Mouse (Mus musculus) embryonic fibroblast, embryonic 13.5 days (primary cell): ENCODE data around the gene Smg6. TPM values are rescaled to one million over a fixed set of nuclear protein-coding genes. Genes with fewer than 3 reads are reported as not detected.

Experiments
- H3K27ac ChIP-seq: 2 replicates; pipeline ENCODE4 v1.5.1; 2012; ENCODE audit warnings: low read length, control low read depth, inconsistent platforms; ENCODE audit not compliant: insufficient read depth
- H3K4me1 ChIP-seq: 2 replicates; pipeline ENCODE4 v1.6.1; 2011; ENCODE audit warnings: low read length; ENCODE audit not compliant: control insufficient read depth, insufficient read depth
- H3K4me3 ChIP-seq: 2 replicates; pipeline ENCODE4 v1.5.1; 2011; ENCODE audit warnings: mild to moderate bottlenecking, control low read depth, low read length; ENCODE audit not compliant: insufficient read depth
- CTCF ChIP-seq: IDR thresholded peaks from 2 replicates; pipeline ENCODE4 v1.5.1; 2011; ENCODE audit warnings: mild to moderate bottlenecking, control low read depth, low read length, moderate library complexity, borderline replicate concordance; ENCODE audit not compliant: insufficient read depth
- POLR2A ChIP-seq: IDR thresholded peaks from 2 replicates; pipeline ENCODE4 v1.6.1; 2011; ENCODE audit warnings: low read depth, mild to moderate bottlenecking, control low read depth, low read length, moderate library complexity
- polyA plus RNA-seq: library from polyadenylated mRNA; stranded (reverse); fragments of >200 nt; gene quantifications from 2 replicates; pipeline ENCODE4 v1.2.4, GENCODE M21; 2011; ENCODE audit warnings: low read depth; ENCODE audit not compliant: missing spikeins, insufficient read length

Smg6 gene
- polyA plus RNA-seq, 1 experiment, result 16.2 TPM

DNA sequence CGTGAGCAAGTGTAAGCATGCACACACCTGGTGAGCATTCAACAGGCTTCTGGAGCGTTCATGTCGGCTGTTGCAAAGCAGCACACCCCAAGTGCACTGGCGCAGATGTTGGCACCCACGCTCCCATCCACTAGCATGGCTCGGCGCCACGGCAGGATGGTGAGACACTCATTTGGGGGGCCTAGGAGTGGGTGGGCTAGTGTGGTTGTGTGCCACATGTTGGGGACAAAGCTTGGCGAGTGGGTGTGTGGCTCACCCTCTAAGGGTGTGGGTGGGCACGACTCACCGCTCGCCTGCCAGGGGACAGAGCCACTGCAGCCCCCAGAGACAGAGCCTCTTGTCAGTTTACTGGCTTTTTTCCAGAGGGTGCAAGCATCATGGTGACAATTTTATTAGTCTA is 275.3 kb downstream of the Smg6 start:
- Histone ChIP-seq H3K4me1 (no peaks in the 10 kb centered on the region), H3K4me3 (no peak overlapping the region), H3K27ac (no peak overlapping the region)
- no peak for TF ChIP-seq CTCF
- TF ChIP-seq POLR2A, result no peak

DNA sequence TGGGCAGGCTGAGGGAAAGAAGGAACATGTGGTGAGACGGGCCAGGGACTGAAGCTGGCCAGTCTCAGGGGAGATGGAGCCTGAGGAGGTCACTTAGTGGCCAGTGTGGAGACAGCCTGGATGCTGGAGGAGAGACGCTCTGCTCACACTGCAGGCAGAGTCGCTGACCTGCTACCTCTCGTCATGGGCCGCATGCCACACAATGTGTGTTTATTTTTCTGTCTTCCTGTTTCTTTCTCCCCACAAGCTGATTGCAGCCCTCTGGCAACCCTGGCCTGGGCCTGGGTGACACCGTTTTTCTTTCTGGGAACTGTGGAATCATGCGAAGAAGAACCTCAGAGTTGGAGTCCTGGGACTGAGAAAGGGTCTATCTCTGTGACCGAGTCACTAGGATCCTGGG is 276.1 kb downstream of the Smg6 start:
- no peak for TF ChIP-seq CTCF
- no peak for TF ChIP-seq POLR2A
- no peak overlapping the region for H3K27ac ChIP-seq
- H3K4me1 ChIP-seq, result no peaks in the 10 kb centered on the region
- H3K4me3 ChIP-seq, result no peak overlapping the region

DNA sequence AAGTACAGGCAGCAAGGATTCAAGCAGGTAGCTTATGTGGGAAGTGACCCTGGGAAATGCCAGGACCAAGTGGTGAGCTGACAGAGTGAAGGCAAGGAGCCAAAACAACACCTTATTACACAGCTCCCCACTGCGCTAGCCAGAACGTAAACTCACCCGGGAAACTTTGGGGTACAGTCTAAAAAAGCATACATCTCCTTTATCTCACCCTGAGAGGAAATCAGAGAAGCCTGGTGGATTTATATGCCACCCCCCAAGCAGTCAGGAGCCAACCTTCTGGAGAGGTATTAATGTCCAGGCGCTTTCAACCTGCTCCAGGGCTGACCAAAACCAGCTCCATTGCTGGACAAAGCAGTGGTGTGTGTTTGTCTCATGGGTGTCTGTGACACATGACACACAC is 278.3 kb downstream of the Smg6 start:
- Histone ChIP-seq H3K4me3 (no peak overlapping the region), H3K27ac (no peak overlapping the region), H3K4me1 (no peaks in the 10 kb centered on the region)
- TF ChIP-seq POLR2A (no peak), CTCF (no peak)

DNA sequence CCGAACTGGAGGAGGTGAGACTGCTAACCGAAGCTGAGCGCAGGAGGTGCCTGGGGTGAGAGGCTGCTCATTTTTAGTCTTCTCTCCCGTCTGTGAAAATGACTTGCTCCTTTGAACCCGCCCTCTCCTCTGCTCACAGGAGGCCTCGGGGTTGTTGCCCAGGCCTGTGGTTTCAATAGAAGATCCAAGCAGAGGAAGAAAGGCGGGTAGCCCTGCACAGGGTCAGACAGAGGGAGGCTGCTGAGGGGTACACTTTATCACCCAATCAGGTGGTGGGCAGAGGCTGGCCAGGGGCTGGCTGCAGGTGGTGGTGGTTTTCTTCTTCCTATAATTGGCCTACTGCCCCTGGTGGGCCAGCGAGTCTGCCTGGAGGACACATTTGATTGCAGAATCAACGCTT is 278.8 kb downstream of the Smg6 start:
- TF ChIP-seq CTCF, result no peak
- no peak for TF ChIP-seq POLR2A
- Histone ChIP-seq H3K4me3 (no peak overlapping the region), H3K4me1 (no peaks in the 10 kb centered on the region), H3K27ac (no peak overlapping the region)

DNA sequence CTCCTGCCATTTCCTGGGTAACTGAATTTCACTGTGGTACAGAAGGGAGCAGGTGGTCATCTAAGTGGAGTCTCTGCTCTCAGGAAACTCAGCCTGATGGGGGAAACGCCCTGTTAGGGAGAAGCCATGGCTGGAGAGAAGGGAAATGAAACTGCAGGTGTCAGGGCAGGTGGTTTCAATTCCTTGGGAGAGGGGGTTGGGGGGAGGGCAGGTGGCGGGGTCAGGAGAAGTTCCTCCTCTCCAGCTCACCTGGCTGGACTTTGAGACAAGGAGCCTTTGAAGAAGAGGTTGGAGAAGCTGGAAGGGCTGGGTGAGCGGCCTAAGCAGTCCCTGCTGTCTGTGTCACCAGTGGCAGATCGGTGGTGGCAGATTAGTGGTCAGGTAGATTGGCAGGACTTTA is 280.7 kb downstream of the Smg6 start:
- TF ChIP-seq CTCF (no peak), POLR2A (no peak)
- H3K27ac ChIP-seq, result no peak overlapping the region
- no peaks in the 10 kb centered on the region for H3K4me1 ChIP-seq
- H3K4me3 ChIP-seq, result no peak overlapping the region

DNA sequence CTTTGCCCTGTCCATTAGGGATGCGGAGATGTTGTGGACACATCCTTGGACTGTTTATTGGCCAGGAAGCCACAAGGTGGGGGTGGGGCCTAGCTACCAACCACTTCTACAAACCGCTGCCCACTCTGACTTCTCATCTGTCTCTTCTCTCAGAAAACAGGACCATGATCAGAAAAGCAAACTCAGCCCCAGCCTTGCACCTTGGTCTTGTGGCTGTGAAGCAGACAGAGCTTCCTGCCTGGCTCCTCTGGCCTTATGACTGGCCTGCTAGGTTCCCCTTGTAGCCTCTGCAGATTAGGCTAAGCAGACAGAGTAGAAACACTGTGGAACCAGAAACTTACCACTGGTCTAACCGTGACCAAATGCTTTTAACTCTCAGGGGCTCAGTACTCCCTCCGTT is 283.7 kb downstream of the Smg6 start:
- Histone ChIP-seq H3K4me3 (no peak overlapping the region), H3K4me1 (no peaks in the 10 kb centered on the region)
- TF ChIP-seq CTCF (no peak), POLR2A (no peak)

DNA sequence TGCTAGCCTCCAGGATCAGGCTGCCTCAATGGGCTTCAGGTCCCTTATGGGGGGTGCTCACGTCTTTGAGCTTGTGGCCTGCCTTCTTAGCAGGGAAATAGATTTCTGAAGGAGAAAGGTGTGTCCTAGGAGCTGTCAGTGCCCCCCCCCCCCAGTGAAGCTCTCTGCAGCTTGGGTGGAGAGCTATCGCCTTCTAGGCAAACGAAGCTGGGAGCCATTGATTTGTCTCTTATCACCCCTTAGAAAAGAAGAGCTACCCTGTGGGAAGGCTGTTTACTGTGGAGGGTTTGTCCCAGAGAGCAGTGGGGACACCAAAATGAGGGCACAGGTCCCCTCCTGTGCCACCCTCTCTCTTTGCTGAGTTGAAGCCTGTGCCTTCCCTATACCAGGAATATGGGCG is 284.5 kb downstream of the Smg6 start:
- no peak for TF ChIP-seq POLR2A
- no peak for TF ChIP-seq CTCF
- H3K4me3 ChIP-seq, result no peak overlapping the region
- H3K4me1 ChIP-seq, result no peaks in the 10 kb centered on the region
- H3K27ac ChIP-seq, result no peak overlapping the region

More for the DNA sequence above, 283.7 kb downstream of the Smg6 start:
- no peak overlapping the region for H3K27ac ChIP-seq

DNA sequence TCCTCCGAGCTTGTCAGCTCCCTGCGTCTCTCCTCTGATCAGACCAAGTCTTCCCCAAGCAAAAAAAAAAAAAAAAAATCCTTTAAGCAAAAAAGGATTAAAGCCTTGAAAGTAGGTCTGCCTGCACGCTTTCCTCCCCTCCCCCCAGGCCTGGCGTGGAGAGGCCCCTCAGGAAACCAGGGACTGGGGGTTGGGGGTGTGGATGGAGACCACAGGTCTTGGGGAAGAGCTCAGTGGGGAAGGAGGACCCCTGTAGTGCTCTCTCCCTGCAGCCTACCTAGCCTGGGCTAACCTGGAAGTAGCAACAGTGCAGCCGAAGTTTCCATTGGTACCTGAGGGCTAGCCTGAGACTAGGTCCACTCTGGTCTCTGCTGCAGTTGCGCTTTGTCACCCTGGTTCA is 285.1 kb downstream of the Smg6 start:
- Histone ChIP-seq H3K4me3 (no peak overlapping the region), H3K4me1 (no peaks in the 10 kb centered on the region), H3K27ac (no peak overlapping the region)
- TF ChIP-seq POLR2A (no peak), CTCF (no peak)

DNA sequence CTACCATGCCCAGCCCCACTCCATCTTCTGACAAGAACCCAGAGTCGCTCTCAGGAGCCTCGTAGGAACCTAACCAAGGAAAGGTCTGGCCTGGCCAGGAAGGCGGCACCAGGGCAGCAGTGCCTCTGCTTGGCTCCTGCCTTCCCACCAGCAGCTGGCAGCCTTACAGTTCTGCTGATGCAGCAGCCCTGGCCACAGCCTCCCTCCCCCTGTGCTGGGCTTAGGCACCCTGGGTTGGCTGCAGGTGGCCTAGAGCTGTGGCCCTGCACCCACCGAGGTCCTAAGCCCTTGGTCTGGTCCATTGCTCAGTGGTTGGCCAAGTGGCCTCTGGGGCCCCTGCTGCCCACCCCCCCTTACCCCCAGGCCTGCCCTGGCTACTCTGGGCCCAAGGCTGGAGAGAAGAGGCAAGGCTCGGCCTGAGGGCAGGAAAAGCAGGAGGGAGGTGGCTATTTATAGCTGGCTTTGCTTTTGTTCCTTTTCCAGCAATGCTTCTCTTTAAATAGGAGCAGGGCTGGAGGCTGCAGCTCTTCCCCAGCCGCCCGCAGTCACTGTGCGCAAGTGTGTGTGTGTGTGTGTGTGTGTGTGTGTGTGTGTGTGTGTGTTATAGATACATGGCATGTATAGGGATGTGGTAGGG is 286.5 kb downstream of the Smg6 start:
- no peaks in the 10 kb centered on the region for H3K4me1 ChIP-seq
- no peak overlapping the region for H3K27ac ChIP-seq
- no peak overlapping the region for H3K4me3 ChIP-seq
- no peak for TF ChIP-seq CTCF
- TF ChIP-seq POLR2A, result no peak

DNA sequence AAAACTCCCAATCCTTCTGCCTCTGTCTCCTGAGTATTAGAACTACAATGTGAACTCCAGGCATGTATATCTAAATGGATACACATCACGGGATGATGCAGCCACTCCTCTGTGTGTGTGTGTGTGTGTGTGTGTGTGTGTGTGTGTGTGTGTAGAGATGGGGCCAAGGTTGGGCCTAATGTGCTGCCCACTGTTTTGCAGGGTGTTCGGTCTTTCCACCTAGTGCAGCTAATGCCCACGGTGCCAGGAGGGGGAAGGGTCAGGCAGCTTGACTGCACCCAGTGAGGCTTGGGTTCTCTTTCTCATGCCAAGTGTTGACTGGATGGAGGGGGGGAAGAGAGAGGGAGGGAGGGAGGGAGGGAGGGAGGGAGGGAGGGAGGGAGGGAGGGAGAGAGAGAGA is 287.3 kb downstream of the Smg6 start:
- H3K27ac ChIP-seq, result no peak overlapping the region
- H3K4me1 ChIP-seq, result no peaks in the 10 kb centered on the region
- TF ChIP-seq POLR2A (no peak), CTCF (no peak)
- H3K4me3 ChIP-seq, result no peak overlapping the region

DNA sequence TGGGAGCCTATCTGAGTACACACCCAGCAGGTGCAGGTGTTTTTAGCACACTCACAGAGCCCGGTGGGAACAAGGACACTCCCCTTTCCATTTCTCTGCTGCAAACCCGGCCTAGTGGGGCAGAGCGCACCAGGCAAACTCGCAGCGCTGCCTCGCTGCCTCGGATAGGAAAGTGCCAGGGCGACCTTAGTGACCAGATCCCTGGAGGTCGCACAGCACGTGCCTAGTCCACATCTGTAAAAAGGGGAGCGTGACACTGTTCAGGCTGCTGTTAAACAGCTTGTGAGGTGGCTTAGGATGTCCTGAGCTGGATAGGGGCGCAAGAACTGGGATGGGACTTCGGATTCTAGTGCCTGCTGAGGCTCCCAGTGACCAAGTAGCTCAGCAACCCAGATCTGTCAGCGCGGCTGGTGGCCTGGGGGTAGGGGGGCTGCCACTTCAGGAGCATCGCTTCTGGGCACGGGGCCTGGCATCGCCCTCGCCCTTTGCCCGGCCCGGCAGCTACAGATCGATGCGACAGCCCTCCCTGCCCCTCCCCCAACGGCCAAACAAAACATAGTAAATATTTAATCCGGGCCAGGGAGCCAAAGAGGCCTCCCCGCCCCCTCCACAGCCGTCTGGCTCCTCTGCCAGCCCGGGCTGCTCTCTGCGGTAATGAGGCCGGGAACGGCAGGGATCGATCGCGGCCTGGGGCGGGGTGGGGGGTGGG is 287.9 kb downstream of the Smg6 start:
- H3K4me3 ChIP-seq, result no peak overlapping the region
- TF ChIP-seq POLR2A (no peak), CTCF (no peak)
- H3K4me1 ChIP-seq, result no peaks in the 10 kb centered on the region
- no peak overlapping the region for H3K27ac ChIP-seq

Other genes starting within 250 kb of the Smg6 start
- 111 and 122 TPM in 2 replicates for gene Pafah1b1, start 201.2 kb upstream of the Smg6 start, polyA plus RNA-seq
- 25.6 and 29.1 TPM in 2 replicates for gene Mettl16, start 155.0 kb upstream of the Smg6 start, polyA plus RNA-seq
- 10.9 and 14.4 TPM in 2 replicates for gene Mnt, start 94.9 kb upstream of the Smg6 start, polyA plus RNA-seq
- 11.4 and 15.5 TPM in 2 replicates for gene Sgsm2, start 28.8 kb upstream of the Smg6 start, polyA plus RNA-seq
- gene Tsr1, start 27.8 kb upstream of the Smg6 start, polyA plus RNA-seq, result 64.3 and 65.8 TPM in 2 replicates
- 33.4 and 37.1 TPM in 2 replicates for gene Srr, start 125 bp downstream of the Smg6 start, polyA plus RNA-seq
- 20.7 and 29.3 TPM in 2 replicates for gene Hic1, start 243.7 kb downstream of the Smg6 start, polyA plus RNA-seq